ENCODE assay signal across 22 mouse cellular contexts in genomic region chr2:129563944-129564709, GRCm38 (mm10). TPM values are rescaled to one million over a fixed set of nuclear protein-coding genes. Genes with fewer than 3 reads are reported as not detected.
DNase-seq lines count a peak whose midpoint lies in the region; ATAC-seq lines count a peak whose summit lies in the region.
"Had no signal": no experiment of that assay in that cellular context is flagged by ENCODE, and none has a peak within 500 bp of the region (broad histone marks: within the 10 kb centered on the region; RNA-seq: fewer than 3 reads in every experiment).

No protein-coding gene starts in this region.

- no peaks in the 10 kb centered on the region for H3K36me3 ChIP-seq in embryonic facial prominence, embryonic 14.5 days (ENCODE audit: control insufficient read depth, insufficient read depth, low read length)
- no peaks in the 10 kb centered on the region for H3K36me3 ChIP-seq in midbrain, embryonic 15.5 days (replicated peaks)
- H3K36me3 ChIP-seq: limb, embryonic 15.5 days; neural tube, embryonic 12.5 days had no signal

- 0 out of 2 replicates have a peak, but pooled peaks have one; percentile 26 for ATAC-seq in embryonic facial prominence, embryonic 14.5 days (ENCODE audit: low read depth)
- peak; percentile 84 for ATAC-seq in midbrain, embryonic 15.5 days (replicated peaks)
- ATAC-seq: intestine, postnatal 0 days had no signal

- 0 out of 2 replicates have a peak, but pooled peaks cover 5% of the 10 kb centered on the region for H3K4me1 ChIP-seq in embryonic facial prominence, embryonic 14.5 days (ENCODE audit: control insufficient read depth, insufficient read depth, low read length)
- H3K4me1 ChIP-seq in midbrain, embryonic 15.5 days, result peaks cover 12% of the 10 kb centered on the region
- H3K4me1 ChIP-seq: limb, embryonic 15.5 days; neural tube, embryonic 12.5 days had no signal

- no peak overlapping the region for H3K9ac ChIP-seq in embryonic facial prominence, embryonic 14.5 days (ENCODE audit: low read depth, low read length)
- H3K9ac ChIP-seq in midbrain, embryonic 15.5 days, result no peak overlapping the region
- H3K9ac ChIP-seq: limb, embryonic 15.5 days; neural tube, embryonic 12.5 days had no signal

- WGBS in embryonic facial prominence, embryonic 14.5 days, result 53% methylated on average over 5 of the region's 5 CpGs
- WGBS in midbrain, embryonic 15.5 days, result 58% methylated on average over 5 of the region's 5 CpGs

- no peak overlapping the region for H3K27ac ChIP-seq in embryonic facial prominence, embryonic 14.5 days (replicated peaks; ENCODE audit: low read depth, low read length)
- peak overlapping the region; percentile 67 for H3K27ac ChIP-seq in midbrain, embryonic 15.5 days
- H3K27ac ChIP-seq: limb, embryonic 15.5 days; neural tube, embryonic 12.5 days had no signal

- no peak overlapping the region for H3K4me2 ChIP-seq in embryonic facial prominence, embryonic 14.5 days (ENCODE audit: low read depth, low read length)
- H3K4me2 ChIP-seq in midbrain, embryonic 15.5 days, result no peak overlapping the region
- H3K4me2 ChIP-seq: heart, embryonic 11.5 days; limb, embryonic 15.5 days; neural tube, embryonic 12.5 days had no signal

- no peaks in the 10 kb centered on the region for H3K27me3 ChIP-seq in embryonic facial prominence, embryonic 14.5 days (replicated peaks; ENCODE audit: control insufficient read depth, insufficient read depth, low read length)
- no peaks in the 10 kb centered on the region for H3K27me3 ChIP-seq in midbrain, embryonic 15.5 days (replicated peaks)
- H3K27me3 ChIP-seq: neural tube, embryonic 12.5 days had no signal

- no peak overlapping the region for H3K4me3 ChIP-seq in embryonic facial prominence, embryonic 14.5 days (ENCODE audit: low read depth, low read length)
- no peak overlapping the region for H3K4me3 ChIP-seq in midbrain, embryonic 15.5 days
- H3K4me3 ChIP-seq: limb, embryonic 15.5 days; neural tube, embryonic 12.5 days had no signal

- peak; percentile 4 for DNase-seq in embryo, embryonic 9.5 days (ENCODE audit: extremely low spot score)
- no peak for DNase-seq in embryo, embryonic 10.5 days (ENCODE audit: low spot score)
- peak; percentile 47 for DNase-seq in layer of hippocampus, adult 9-11 months
- no peak for DNase-seq in layer of hippocampus, adult 8-10 months (ENCODE audit: low spot score in 2 of 2)
- DNase-seq in embryonic facial prominence, embryonic 14.5 days (ENCODE audit: low spot score), result peak; percentile 38
- no peak for DNase-seq in thymus, postnatal 0 days (ENCODE audit: low spot score)
- DNase-seq in cerebellum, postnatal 14 days, result no peak
- DNase-seq: adrenal gland, postnatal 25 days; cerebellum, postnatal 25 days; kidney, postnatal 14 days; layer of hippocampus, postnatal 36 days; lung, adult 18-20 months; lung, postnatal 36 days; thymus, postnatal 14 days had no signal

- no peaks in the 10 kb centered on the region for H3K9me3 ChIP-seq in embryonic facial prominence, embryonic 14.5 days (ENCODE audit: control insufficient read depth, low read length)
- no peaks in the 10 kb centered on the region for H3K9me3 ChIP-seq in midbrain, embryonic 15.5 days
- H3K9me3 ChIP-seq: limb, embryonic 15.5 days; neural tube, embryonic 12.5 days had no signal

RNA-seq across cellular contexts. Expression of gene F830045P16Rik, which starts 27.7 kb away (rescaled TPM):
- total RNA-seq in layer of hippocampus, adult 8-10 months (2022), result 1 to 10 TPM in 2 of 4 experiments, under 1 TPM in 2; 0.24 to 1.8 (median 0.93) TPM
- 0.24 and 0.39 TPM in 2 replicates for polyA plus RNA-seq in embryonic facial prominence, embryonic 14.5 days (2014; fragmentation: Nextera tagmentation; extraction: Ambion mirVana)
- not detected in 2 replicates for polyA plus RNA-seq in midbrain, embryonic 15.5 days (2015; fragmentation: Nextera tagmentation; extraction: Ambion mirVana)
- polyA plus RNA-seq in thymus, postnatal 0 days (2015; fragmentation: Nextera tagmentation; extraction: Ambion mirVana), result 0.06 TPM in 1 of 2 replicates, not detected in the other
- total RNA-seq: adrenal gland, postnatal 25 days; CH12.LX; heart, postnatal 25 days had no signal
- polyA plus RNA-seq: heart, embryonic 11.5 days; intestine, postnatal 0 days; neural tube, embryonic 12.5 days; stomach, embryonic 14.5 days had no signal

RNA-seq across cellular contexts. Expression of gene Sirpa, which starts 28.5 kb away (rescaled TPM):
- total RNA-seq in layer of hippocampus, adult 8-10 months (2022), result 100 to 1,000 TPM; 317 to 358 (median 338) TPM
- 36.1 and 39.1 TPM in 2 replicates for polyA plus RNA-seq in embryonic facial prominence, embryonic 14.5 days (2014; fragmentation: Nextera tagmentation; extraction: Ambion mirVana)
- polyA plus RNA-seq in midbrain, embryonic 15.5 days (2015; fragmentation: Nextera tagmentation; extraction: Ambion mirVana), result 39.5 and 40.5 TPM in 2 replicates
- polyA plus RNA-seq in thymus, postnatal 0 days (2015; fragmentation: Nextera tagmentation; extraction: Ambion mirVana), result 20.5 and 22.5 TPM in 2 replicates

Comparison
In these comparisons a context has a peak if more than half of its experiments do, and no peak if none do; other contexts are left out.
1. DNase-seq: peak in embryo, embryonic 9.5 days (single experiment), layer of hippocampus, adult 9-11 months (single experiment) and embryonic facial prominence, embryonic 14.5 days (single experiment); none in embryo, embryonic 10.5 days (single experiment), layer of hippocampus, adult 8-10 months (0 of 2), thymus, postnatal 0 days (single experiment) and cerebellum, postnatal 14 days (0 of 2).